Mouse (Mus musculus) thymus, postnatal 14 days (tissue): ENCODE results near the gene Gm7995.
"Not testable (repeated sequence)": the region's sequence is repeated elsewhere in the genome, so short reads cannot be mapped to it uniquely, and the experiment has no call there.

Source experiments
- DNase-seq: peaks from one replicate; pipeline ENCODE4 v3.0.0; 2021

Gm7995 gene

GRCm38 (mm10) chr14:42309910-42310309 lies at the start of gene Gm7995:
TSS of gene Gm7995 (plus strand) at chr14:42310210.
- DNase-seq, result not testable (repeated sequence)

DNA sequence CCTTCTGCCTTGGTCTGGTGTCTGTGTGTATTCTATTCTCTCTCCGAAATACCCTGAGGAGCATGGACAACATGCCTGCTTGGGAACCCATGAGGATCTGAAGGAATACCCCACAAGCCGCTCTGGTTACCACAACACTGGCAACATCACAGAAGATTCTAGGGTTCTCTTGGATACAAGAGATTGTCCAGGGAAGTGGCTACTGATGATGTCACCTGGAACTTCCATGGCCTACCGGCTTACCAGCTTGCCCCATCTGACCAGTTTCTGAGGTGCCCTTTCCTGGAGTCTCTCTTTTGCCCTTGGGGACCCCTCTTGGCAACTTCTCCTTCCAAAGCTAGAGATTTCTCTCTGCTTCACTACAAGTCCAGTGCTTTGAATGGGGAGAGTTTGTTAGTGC lies 12.8 kb upstream of the Gm7995 start, which contains the start of gene Gm9611:
Gm9611 (minus strand) TSS at position 101 of the 400 bp plus-strand sequence.
- not testable (repeated sequence) for DNase-seq
